Mouse (Mus musculus) liver, embryonic 11.5 days (tissue): Measurements from ENCODE around the gene BC051142. TPM values are rescaled to one million over a fixed set of nuclear protein-coding genes. Genes with fewer than 3 reads are reported as not detected.

ENCODE experiments used
- ATAC-seq: fragments of 200-750 bp; cut with Nextera tagmentation; replicated peaks from 2 replicates; pipeline ENCODE4 v1.8.0; 2017; ENCODE audit warnings: moderate number of reproducible peaks, mild to moderate bottlenecking, moderate TSS enrichment, moderate library complexity; ENCODE audit not compliant: low FRiP score
- DNase-seq: peaks from one replicate; pipeline ENCODE4 v3.0.0-alpha.2; 2017; ENCODE audit warnings: low spot score
- H3K27ac ChIP-seq: fragments of 300-500 bp; sonication (generic); 2 replicates; pipeline ENCODE4 v1.5.1; 2014; ENCODE audit warnings: mild to moderate bottlenecking, low read depth, low read length, control low read depth
- H3K27me3 ChIP-seq: fragments of 300-500 bp; sonication (generic); replicated peaks from 2 replicates; pipeline ENCODE4 v1.6.1; 2014; ENCODE audit warnings: low read length, mixed read lengths; ENCODE audit not compliant: control insufficient read depth, insufficient read depth
- H3K36me3 ChIP-seq: fragments of 300-500 bp; sonication (generic); 2 replicates; pipeline ENCODE4 v1.6.1; 2014; ENCODE audit warnings: mild to moderate bottlenecking, low read length, moderate library complexity, mixed read lengths; ENCODE audit not compliant: control insufficient read depth, insufficient read depth
- H3K4me1 ChIP-seq: fragments of 300-500 bp; sonication (generic); replicated peaks from 2 replicates; pipeline ENCODE4 v1.6.1; 2014; ENCODE audit warnings: low read length, mixed read lengths; ENCODE audit not compliant: control insufficient read depth, insufficient read depth
- H3K4me2 ChIP-seq: fragments of 300-500 bp; sonication (generic); 2 replicates; pipeline ENCODE4 v1.6.1; 2014; ENCODE audit warnings: mild to moderate bottlenecking, control low read depth, moderate library complexity
- H3K4me3 ChIP-seq: fragments of 300-500 bp; sonication (generic); 2 replicates; pipeline ENCODE4 v1.5.1; 2014; ENCODE audit warnings: low read depth, low read length, control low read depth
- H3K9ac ChIP-seq: fragments of 300-500 bp; sonication (generic); 2 replicates; pipeline ENCODE4 v1.6.1; 2014; ENCODE audit warnings: low read depth, low read length, control low read depth
- H3K9me3 ChIP-seq: fragments of 300-500 bp; sonication (generic); 2 replicates; pipeline ENCODE4 v1.6.1; 2016; ENCODE audit warnings: low read length, inconsistent platforms, mixed read lengths; ENCODE audit not compliant: control insufficient read depth
- WGBS: fragments of 180-500 bp; shearing (Covaris S2); extraction: QIAGEN DNeasy Blood & Tissue Kit; methylation state at CpG from one replicate; pipeline ENCODE4 v1.1.7; 2014; 5-methylcytosine and 5-hydroxymethylcytosine counted together
- polyA plus RNA-seq: library from polyadenylated mRNA; unstranded; fragments of >200 nt; fragmentation: Nextera tagmentation; extraction: Ambion mirVana; gene quantifications from 2 replicates; pipeline ENCODE4 v1.2.1, GENCODE M21; 2014

Gene BC051142
- polyA plus RNA-seq, 1 experiment from 2014 or later, result 0.41 TPM

- no peak overlapping the region for H3K4me2 ChIP-seq
- DNase-seq (no peak), ATAC-seq (no peak)
- H3K27me3 ChIP-seq, result peaks cover 2% of the 10 kb centered on the region; the same call in 1 of the 2 replicates
- no peaks in the 10 kb centered on the region for H3K4me1 ChIP-seq
- H3K36me3 ChIP-seq, result no peaks in the 10 kb centered on the region
- H3K4me3 ChIP-seq, result no peak overlapping the region
- H3K27ac ChIP-seq, result no peak overlapping the region
- H3K9ac ChIP-seq, result no peak overlapping the region
- WGBS, result 78% methylated on average over 6 of the region's 6 CpGs
- no peaks in the 10 kb centered on the region for H3K9me3 ChIP-seq
Observed at GRCm38 (mm10) chr17:34373055-34373709, 25.4 kb upstream of the BC051142 start.

DNA sequence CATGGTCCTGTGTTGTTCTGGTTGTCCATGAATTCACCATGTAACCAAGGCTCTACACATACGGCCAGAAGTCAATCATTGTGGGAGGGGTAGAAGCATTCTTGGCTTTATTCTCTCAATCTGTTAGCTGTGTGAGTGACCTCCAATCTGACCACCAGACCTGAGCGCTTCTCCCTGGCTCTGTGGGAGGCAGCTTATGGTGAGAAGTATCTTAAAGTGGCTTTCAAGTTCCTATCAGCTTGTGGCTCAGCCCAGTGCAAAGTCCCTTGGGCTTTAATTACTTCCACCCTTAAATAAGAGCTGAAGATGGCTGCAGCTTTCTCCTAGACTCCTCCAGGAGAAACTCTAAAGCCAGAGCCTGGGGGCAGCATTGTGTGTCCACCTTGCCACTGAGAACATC lies 21.8 kb upstream of the BC051142 start, which contains the start of gene Btnl1:
Btnl1 (plus strand) TSS at position 286 of the 400 bp plus-strand sequence.
- no peak within 1 kb of the TSS for H3K27ac ChIP-seq
- ATAC-seq, result no peak
- no peak within 1 kb of the TSS for H3K4me2 ChIP-seq
- WGBS, result 64% methylated on average over 2 of the region's 2 CpGs
- peaks cover 2% of the 10 kb centered on the region for H3K27me3 ChIP-seq
- H3K9me3 ChIP-seq, result no peaks in the 10 kb centered on the region
- H3K36me3 ChIP-seq, result no peaks in the 10 kb centered on the region
- H3K4me3 ChIP-seq, result no peak within 1 kb of the TSS
- H3K9ac ChIP-seq, result no peak within 1 kb of the TSS
- H3K4me1 ChIP-seq, result no peaks in the 10 kb centered on the region
- no peak for DNase-seq

GRCm38 (mm10) chr17:34377450-34378209 lies 21.0 kb upstream of the BC051142 start:
- 52% methylated on average over 6 of the region's 6 CpGs for WGBS
- H3K9ac ChIP-seq, result no peak overlapping the region
- no peak for ATAC-seq
- H3K4me2 ChIP-seq, result no peak overlapping the region
- no peak for DNase-seq
- H3K27ac ChIP-seq, result no peak overlapping the region
- no peaks in the 10 kb centered on the region for H3K4me1 ChIP-seq
- no peaks in the 10 kb centered on the region for H3K36me3 ChIP-seq
- no peaks in the 10 kb centered on the region for H3K9me3 ChIP-seq
- no peak overlapping the region for H3K4me3 ChIP-seq
- H3K27me3 ChIP-seq, result no peaks in the 10 kb centered on the region; the same call in none of the 2 replicates

- 80% methylated on average over 2 of the region's 2 CpGs for WGBS
- Histone ChIP-seq H3K9ac (no peak overlapping the region), H3K27me3 (no peaks in the 10 kb centered on the region; the same call in none of the 2 replicates), H3K4me2 (no peak overlapping the region), H3K27ac (no peak overlapping the region), H3K4me3 (no peak overlapping the region), H3K9me3 (no peaks in the 10 kb centered on the region), H3K4me1 (no peaks in the 10 kb centered on the region), H3K36me3 (no peaks in the 10 kb centered on the region)
- DNase-seq (no peak), ATAC-seq (no peak)
Observed at GRCm38 (mm10) chr17:34378716-34379115, 19.9 kb upstream of the BC051142 start.

DNA sequence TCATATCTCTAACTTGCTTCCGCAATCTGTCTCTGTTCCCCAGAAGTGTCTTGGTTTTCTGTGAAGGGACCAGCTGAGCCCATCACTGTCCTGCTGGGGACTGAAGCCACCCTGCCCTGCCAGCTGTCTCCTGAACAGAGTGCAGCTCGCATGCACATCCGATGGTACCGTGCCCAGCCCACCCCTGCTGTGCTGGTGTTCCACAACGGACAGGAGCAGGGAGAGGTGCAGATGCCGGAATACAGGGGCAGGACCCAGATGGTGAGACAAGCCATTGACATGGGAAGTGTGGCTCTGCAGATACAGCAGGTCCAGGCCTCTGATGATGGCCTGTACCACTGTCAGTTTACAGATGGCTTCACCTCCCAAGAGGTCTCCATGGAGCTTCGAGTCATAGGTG lies 19.2 kb upstream of the BC051142 start:
- no peaks in the 10 kb centered on the region for H3K4me1 ChIP-seq
- WGBS, result 77% methylated on average over 7 of the region's 7 CpGs

DNA sequence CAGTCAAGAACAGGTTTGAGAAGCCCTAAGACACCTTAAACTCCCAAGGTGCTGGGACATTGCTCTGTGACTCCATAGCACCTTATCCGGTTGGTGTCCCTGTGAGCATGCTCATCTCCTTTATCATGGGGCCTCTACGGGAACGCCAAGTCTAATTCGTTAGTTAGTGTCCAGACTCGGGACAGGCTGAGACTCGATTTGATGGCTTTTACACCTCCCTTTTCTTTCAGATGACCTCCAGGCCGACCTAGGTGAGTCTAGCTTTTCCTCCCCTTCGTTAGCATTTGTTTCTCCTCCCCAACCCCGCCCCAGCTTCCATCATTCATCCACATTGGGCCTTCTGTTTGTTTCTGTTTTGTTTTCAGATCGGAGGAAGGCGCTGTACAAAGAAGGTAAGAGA lies 16.7 kb upstream of the BC051142 start:
- Histone ChIP-seq H3K27me3 (no peaks in the 10 kb centered on the region; the same call in none of the 2 replicates), H3K4me2 (no peak overlapping the region), H3K9me3 (no peaks in the 10 kb centered on the region), H3K4me1 (no peaks in the 10 kb centered on the region), H3K4me3 (no peak overlapping the region), H3K27ac (no peak overlapping the region), H3K9ac (no peak overlapping the region), H3K36me3 (no peaks in the 10 kb centered on the region)
- ATAC-seq (no peak), DNase-seq (no peak)
- 72% methylated on average over 11 of the region's 11 CpGs for WGBS

More for the DNA sequence above, 19.2 kb upstream of the BC051142 start:
- H3K9ac ChIP-seq, result no peak overlapping the region
- no peak overlapping the region for H3K4me3 ChIP-seq
- ATAC-seq (no peak), DNase-seq (no peak)
- H3K27me3 ChIP-seq, result no peaks in the 10 kb centered on the region; the same call in none of the 2 replicates
- H3K9me3 ChIP-seq, result no peaks in the 10 kb centered on the region
- H3K36me3 ChIP-seq, result no peaks in the 10 kb centered on the region
- no peak overlapping the region for H3K4me2 ChIP-seq
- H3K27ac ChIP-seq, result no peak overlapping the region

GRCm38 (mm10) chr17:34383212-34383611 lies 15.4 kb upstream of the BC051142 start:
- H3K27me3 ChIP-seq, result no peaks in the 10 kb centered on the region; the same call in 1 of the 2 replicates
- no peak overlapping the region for H3K9ac ChIP-seq
- DNase-seq (no peak), ATAC-seq (no peak)
- no peak overlapping the region for H3K27ac ChIP-seq
- H3K36me3 ChIP-seq, result no peaks in the 10 kb centered on the region
- 69% methylated on average over 7 of the region's 7 CpGs for WGBS
- H3K4me2 ChIP-seq, result no peak overlapping the region
- no peaks in the 10 kb centered on the region for H3K9me3 ChIP-seq
- no peak overlapping the region for H3K4me3 ChIP-seq
- H3K4me1 ChIP-seq, result no peaks in the 10 kb centered on the region

GRCm38 (mm10) chr17:34384699-34385098 lies 13.9 kb upstream of the BC051142 start:
- H3K4me3 ChIP-seq, result no peak overlapping the region
- H3K36me3 ChIP-seq, result no peaks in the 10 kb centered on the region
- no peak overlapping the region for H3K9ac ChIP-seq
- H3K27me3 ChIP-seq, result no peaks in the 10 kb centered on the region; the same call in 1 of the 2 replicates
- ATAC-seq (no peak), DNase-seq (no peak)
- no peak overlapping the region for H3K27ac ChIP-seq
- WGBS, result 74% methylated on average over 3 of the region's 3 CpGs
- no peaks in the 10 kb centered on the region for H3K9me3 ChIP-seq
- H3K4me1 ChIP-seq, result no peaks in the 10 kb centered on the region
- H3K4me2 ChIP-seq, result no peak overlapping the region
